9 mouse cellular contexts compared by ENCODE assay signal in the genomic region with DNA sequence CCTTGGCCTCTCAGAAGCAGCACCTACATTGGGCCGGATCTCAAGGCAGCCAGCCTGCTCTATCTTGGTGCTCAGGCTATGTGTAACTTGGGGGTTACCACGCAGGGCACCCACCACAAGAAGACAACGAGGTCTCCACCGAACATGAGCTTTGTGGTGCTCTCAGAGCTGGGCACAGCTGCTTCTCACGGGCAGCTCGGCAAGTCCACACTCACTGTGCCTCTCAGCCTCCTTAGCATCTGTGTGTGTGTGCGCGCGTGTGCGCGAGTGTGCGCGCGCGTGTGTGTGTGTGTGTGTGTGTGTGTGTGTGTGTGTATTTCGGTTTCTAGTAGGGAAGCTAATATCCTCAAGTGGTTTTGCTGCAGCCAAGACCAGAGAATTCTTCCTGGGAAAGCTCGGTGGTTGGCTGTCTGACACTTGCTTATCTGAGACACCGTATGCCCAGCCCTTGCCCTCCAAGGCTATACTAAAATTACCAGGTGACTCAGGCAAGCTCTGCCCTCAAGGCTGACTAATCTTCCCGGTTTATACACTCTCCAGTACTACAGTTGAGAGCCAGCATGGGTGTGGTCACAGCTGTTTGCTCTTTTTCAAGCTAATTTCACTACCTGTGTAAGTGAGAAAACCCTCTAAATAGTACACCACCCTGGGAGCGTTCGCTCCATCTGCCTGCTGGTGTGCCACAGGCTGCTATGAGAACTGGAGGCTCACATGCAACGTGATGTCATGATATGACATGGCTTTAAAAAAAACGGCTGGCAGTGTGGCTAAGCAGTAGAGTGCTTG. TPM values are rescaled to one million over a fixed set of nuclear protein-coding genes. Genes with fewer than 3 reads are reported as not detected.
A peak's percentile ranks its signal among the peaks of the same experiment; 100 is the strongest.
DNase-seq lines count a peak whose midpoint lies in the region; ATAC-seq and TF ChIP-seq lines count a peak whose summit lies in the region.
"Had no signal": no experiment of that assay in that cellular context is flagged by ENCODE, and none has a peak within 500 bp of the region (broad histone marks: within the 10 kb centered on the region; RNA-seq: fewer than 3 reads in every experiment).

No protein-coding gene starts in this region.

- no peak overlapping the region for H3K4me3 ChIP-seq in embryonic facial prominence, embryonic 14.5 days (ENCODE audit: low read depth, low read length)
- no peak overlapping the region for H3K4me3 ChIP-seq in embryonic facial prominence, embryonic 10.5 days
- H3K4me3 ChIP-seq in heart, embryonic 12.5 days, result no peak overlapping the region
- H3K4me3 ChIP-seq in lung, postnatal 0 days (ENCODE audit: low read depth, low read length), result no peak overlapping the region
- H3K4me3 ChIP-seq in midbrain, postnatal 0 days (ENCODE audit: low read depth, low read length), result no peak overlapping the region

- H3K4me2 ChIP-seq in embryonic facial prominence, embryonic 14.5 days (ENCODE audit: low read depth, low read length), result no peak overlapping the region
- peak overlapping the region; percentile 30; the same call in 1 of the 2 replicates for H3K4me2 ChIP-seq in heart, embryonic 12.5 days
- H3K4me2 ChIP-seq in lung, postnatal 0 days (replicated peaks; ENCODE audit: low read depth, low read length), result peak overlapping the region; percentile 22; the same call in 1 of the 2 replicates
- H3K4me2 ChIP-seq in midbrain, postnatal 0 days (ENCODE audit: low read depth, low read length, poor library complexity, severe bottlenecking), result no peak overlapping the region

- no peak overlapping the region for H3K27ac ChIP-seq in embryonic facial prominence, embryonic 14.5 days (replicated peaks; ENCODE audit: low read depth, low read length)
- H3K27ac ChIP-seq in embryonic facial prominence, embryonic 10.5 days (replicated peaks), result no peak overlapping the region
- H3K27ac ChIP-seq in heart, embryonic 12.5 days (ENCODE audit: poor library complexity, severe bottlenecking), result peak overlapping the region; percentile 36; the same call in 1 of the 2 replicates
- peak overlapping the region; percentile 86 for H3K27ac ChIP-seq in lung, postnatal 0 days (ENCODE audit: low read length)
- no peak overlapping the region for H3K27ac ChIP-seq in midbrain, postnatal 0 days (ENCODE audit: low read depth, low read length)
- H3K27ac ChIP-seq: kidney, postnatal 0 days had no signal

- ATAC-seq in embryonic facial prominence, embryonic 14.5 days (ENCODE audit: low read depth), result peak; percentile 45; the same call in 1 of the 2 replicates
- ATAC-seq in heart, embryonic 12.5 days (ENCODE audit: insufficient number of reproducible peaks, low FRiP score), result no peak; the same call in 1 of the 2 replicates
- ATAC-seq in lung, postnatal 0 days, result peak; percentile 89
- no peak for ATAC-seq in midbrain, postnatal 0 days (ENCODE audit: low FRiP score)

- H3K27me3 ChIP-seq in embryonic facial prominence, embryonic 14.5 days (replicated peaks; ENCODE audit: control insufficient read depth, insufficient read depth, low read length), result no peaks in the 10 kb centered on the region
- H3K27me3 ChIP-seq in embryonic facial prominence, embryonic 10.5 days (replicated peaks; ENCODE audit: low read depth, poor library complexity, severe bottlenecking), result no peaks in the 10 kb centered on the region; the same call in 1 of the 2 replicates
- H3K27me3 ChIP-seq in heart, embryonic 12.5 days (replicated peaks), result no peaks in the 10 kb centered on the region
- H3K27me3 ChIP-seq in lung, postnatal 0 days (replicated peaks; ENCODE audit: insufficient read depth, low read length), result no peaks in the 10 kb centered on the region
- no peaks in the 10 kb centered on the region for H3K27me3 ChIP-seq in midbrain, postnatal 0 days (ENCODE audit: insufficient read depth, low read length)

- H3K36me3 ChIP-seq in embryonic facial prominence, embryonic 14.5 days (ENCODE audit: control insufficient read depth, insufficient read depth, low read length), result no peaks in the 10 kb centered on the region
- no peaks in the 10 kb centered on the region for H3K36me3 ChIP-seq in embryonic facial prominence, embryonic 10.5 days (replicated peaks)
- no peaks in the 10 kb centered on the region for H3K36me3 ChIP-seq in heart, embryonic 12.5 days
- no peaks in the 10 kb centered on the region for H3K36me3 ChIP-seq in lung, postnatal 0 days (ENCODE audit: insufficient read depth, low read length)
- H3K36me3 ChIP-seq in midbrain, postnatal 0 days (ENCODE audit: insufficient read depth, low read length), result no peaks in the 10 kb centered on the region

- TF ChIP-seq CTCF in lung, postnatal 0 days (IDR thresholded peaks at IDR 0.05), result no peak
- TF ChIP-seq CTCF in midbrain, postnatal 0 days (IDR thresholded peaks at IDR 0.05), result no peak

- peak; percentile 52 for DNase-seq in embryonic facial prominence, embryonic 14.5 days (ENCODE audit: low spot score)
- no peak for DNase-seq in embryonic facial prominence, embryonic 10.5 days (ENCODE audit: low spot score)
- peak; percentile 70 for DNase-seq in ES-CJ7 (ENCODE audit: low read depth, low spot score)
- DNase-seq in lung, postnatal 0 days (ENCODE audit: low spot score), result peak; percentile 94
- DNase-seq in c-Kit-positive CD71-positive TER-119-positive erythroid progenitor cells, embryonic 14.5 days (ENCODE audit: low spot score), result no peak
- no peak for DNase-seq in Muller cell, postnatal 12 days (ENCODE audit: inconsistent ontology term)
- DNase-seq in midbrain, postnatal 0 days (ENCODE audit: low spot score), result no peak

- no peaks in the 10 kb centered on the region for H3K9me3 ChIP-seq in embryonic facial prominence, embryonic 14.5 days (ENCODE audit: control insufficient read depth, low read length)
- no peaks in the 10 kb centered on the region for H3K9me3 ChIP-seq in embryonic facial prominence, embryonic 10.5 days
- no peaks in the 10 kb centered on the region for H3K9me3 ChIP-seq in heart, embryonic 12.5 days (replicated peaks)
- no peaks in the 10 kb centered on the region for H3K9me3 ChIP-seq in lung, postnatal 0 days (ENCODE audit: low read length)
- H3K9me3 ChIP-seq in midbrain, postnatal 0 days (ENCODE audit: low read length), result no peaks in the 10 kb centered on the region

- 0 out of 2 replicates have a peak overlapping the region, but pooled peaks have one; percentile 5 for H3K9ac ChIP-seq in embryonic facial prominence, embryonic 14.5 days (ENCODE audit: low read depth, low read length)
- H3K9ac ChIP-seq in heart, embryonic 12.5 days, result no peak overlapping the region
- no peak overlapping the region for H3K9ac ChIP-seq in lung, postnatal 0 days (replicated peaks; ENCODE audit: low read depth)
- H3K9ac ChIP-seq in midbrain, postnatal 0 days (replicated peaks; ENCODE audit: low read length, poor library complexity, severe bottlenecking), result no peak overlapping the region

- WGBS in embryonic facial prominence, embryonic 14.5 days, result 84% methylated on average over 23 of the region's 23 CpGs
- 89% methylated on average over 23 of the region's 23 CpGs for WGBS in embryonic facial prominence, embryonic 10.5 days
- WGBS in heart, embryonic 12.5 days, result 69% methylated on average over 23 of the region's 23 CpGs
- WGBS in lung, postnatal 0 days, result 66% methylated on average over 23 of the region's 23 CpGs
- WGBS in midbrain, postnatal 0 days, result 89% methylated on average over 23 of the region's 23 CpGs

- TF ChIP-seq EP300 in lung, postnatal 0 days (IDR thresholded peaks at IDR 0.05), result peak; percentile 90

- H3K4me1 ChIP-seq in embryonic facial prominence, embryonic 14.5 days (ENCODE audit: control insufficient read depth, insufficient read depth, low read length), result no peaks in the 10 kb centered on the region
- H3K4me1 ChIP-seq in embryonic facial prominence, embryonic 10.5 days, result peaks cover 24% of the 10 kb centered on the region
- peaks cover 28% of the 10 kb centered on the region for H3K4me1 ChIP-seq in heart, embryonic 12.5 days (replicated peaks)
- 0 out of 2 replicates have a peak, but pooled peaks cover 5% of the 10 kb centered on the region for H3K4me1 ChIP-seq in lung, postnatal 0 days (ENCODE audit: insufficient read depth, low read depth, low read length)
- H3K4me1 ChIP-seq in midbrain, postnatal 0 days (ENCODE audit: insufficient read depth, low read length), result 0 out of 2 replicates have a peak, but pooled peaks cover 3% of the 10 kb centered on the region

RNA-seq across cellular contexts. Expression of gene Tor3a, which starts 6.8 kb away (rescaled TPM):
- polyA plus RNA-seq in embryonic facial prominence, embryonic 14.5 days (2014; fragmentation: Nextera tagmentation; extraction: Ambion mirVana), result 9.5 and 10.0 TPM in 2 replicates
- 3.5 and 4.6 TPM in 2 replicates for polyA plus RNA-seq in embryonic facial prominence, embryonic 10.5 days (2016; fragmentation: Nextera tagmentation; extraction: Ambion mirVana)
- polyA plus RNA-seq in heart, embryonic 12.5 days (2016; fragmentation: Nextera tagmentation; extraction: Ambion mirVana), result 4.5 and 5.4 TPM in 2 replicates
- 36.1 and 37.8 TPM in 2 replicates for polyA plus RNA-seq in lung, postnatal 0 days (2015; fragmentation: Nextera tagmentation; extraction: Ambion mirVana)
- 2.6 and 3.3 TPM in 2 replicates for total RNA-seq in midbrain, postnatal 0 days (2014; rRNA removed)
- 3.1 and 3.5 TPM in 2 replicates for polyA plus RNA-seq in midbrain, postnatal 0 days (2015; fragmentation: Nextera tagmentation; extraction: Ambion mirVana)

RNA-seq across cellular contexts. Expression of gene Fam20b, which starts 51.6 kb away (rescaled TPM):
- polyA plus RNA-seq in embryonic facial prominence, embryonic 14.5 days (2014; fragmentation: Nextera tagmentation; extraction: Ambion mirVana), result 30.0 and 31.1 TPM in 2 replicates
- 17.8 and 18.0 TPM in 2 replicates for polyA plus RNA-seq in embryonic facial prominence, embryonic 10.5 days (2016; fragmentation: Nextera tagmentation; extraction: Ambion mirVana)
- polyA plus RNA-seq in heart, embryonic 12.5 days (2016; fragmentation: Nextera tagmentation; extraction: Ambion mirVana), result 30.2 and 32.4 TPM in 2 replicates
- 15.3 and 16.4 TPM in 2 replicates for polyA plus RNA-seq in lung, postnatal 0 days (2015; fragmentation: Nextera tagmentation; extraction: Ambion mirVana)
- 69.9 and 74.3 TPM in 2 replicates for total RNA-seq in midbrain, postnatal 0 days (2014; rRNA removed)
- 30.0 and 32.3 TPM in 2 replicates for polyA plus RNA-seq in midbrain, postnatal 0 days (2015; fragmentation: Nextera tagmentation; extraction: Ambion mirVana)

Comparison
In these comparisons a context has a peak if more than half of its experiments do, and no peak if none do; other contexts are left out.
1. DNase-seq: peak in embryonic facial prominence, embryonic 14.5 days (single experiment), ES-CJ7 (single experiment) and lung, postnatal 0 days (single experiment); none in embryonic facial prominence, embryonic 10.5 days (single experiment), c-Kit-positive CD71-positive TER-119-positive erythroid progenitor cells, embryonic 14.5 days (single experiment), Muller cell, postnatal 12 days (single experiment) and midbrain, postnatal 0 days (single experiment).
2. ATAC-seq: peak in embryonic facial prominence, embryonic 14.5 days (single experiment) and lung, postnatal 0 days (single experiment); none in heart, embryonic 12.5 days (single experiment) and midbrain, postnatal 0 days (single experiment).
3. H3K27ac ChIP-seq: peak in heart, embryonic 12.5 days (single experiment) and lung, postnatal 0 days (single experiment); none in embryonic facial prominence, embryonic 14.5 days (single experiment), embryonic facial prominence, embryonic 10.5 days (single experiment) and midbrain, postnatal 0 days (single experiment).
4. H3K4me2 ChIP-seq: peak in heart, embryonic 12.5 days (single experiment) and lung, postnatal 0 days (single experiment); none in embryonic facial prominence, embryonic 14.5 days (single experiment) and midbrain, postnatal 0 days (single experiment).